Mouse (Mus musculus) midbrain, embryonic 13.5 days (tissue): ENCODE measurements around the gene Sars. TPM values are rescaled to one million over a fixed set of nuclear protein-coding genes. Genes with fewer than 3 reads are reported as not detected.

Experiments
- ATAC-seq: fragments of 200-750 bp; cut with Nextera tagmentation; 2 replicates; pipeline ENCODE4 v1.8.0; 2017; ENCODE audit warnings: mild to moderate bottlenecking, moderate TSS enrichment, moderate library complexity
- H3K27ac ChIP-seq: fragments of 300-500 bp; sonication (generic); 2 replicates; pipeline ENCODE4 v1.5.1; 2015; ENCODE audit warnings: inconsistent platforms, mild to moderate bottlenecking, moderate library complexity
- H3K27me3 ChIP-seq: fragments of 300-500 bp; sonication (generic); 2 replicates; pipeline ENCODE4 v1.6.1; 2015; ENCODE audit warnings: mild to moderate bottlenecking, inconsistent platforms
- H3K36me3 ChIP-seq: fragments of 300-500 bp; sonication (generic); 2 replicates; pipeline ENCODE4 v1.6.1; 2015; ENCODE audit warnings: mild to moderate bottlenecking, inconsistent platforms
- H3K4me1 ChIP-seq: fragments of 300-500 bp; sonication (generic); replicated peaks from 2 replicates; pipeline ENCODE4 v1.6.1; 2015; ENCODE audit warnings: inconsistent platforms
- H3K4me2 ChIP-seq: fragments of 300-500 bp; sonication (generic); replicated peaks from 2 replicates; pipeline ENCODE4 v1.6.1; 2015; ENCODE audit warnings: moderate library complexity, mild to moderate bottlenecking, inconsistent platforms
- H3K4me3 ChIP-seq: fragments of 300-500 bp; sonication (generic); replicated peaks from 2 replicates; pipeline ENCODE4 v1.5.1; 2015; ENCODE audit warnings: mild to moderate bottlenecking, inconsistent platforms
- H3K9ac ChIP-seq: fragments of 300-500 bp; sonication (generic); replicated peaks from 2 replicates; pipeline ENCODE4 v1.6.1; 2015; ENCODE audit warnings: mild to moderate bottlenecking, inconsistent platforms
- H3K9me3 ChIP-seq: fragments of 300-500 bp; sonication (generic); 2 replicates; pipeline ENCODE4 v1.6.1; 2016; ENCODE audit warnings: mild to moderate bottlenecking, inconsistent platforms
- WGBS: fragments of 180-500 bp; shearing (Covaris S2); methylation state at CpG from one replicate; pipeline ENCODE4 v1.1.7; 2015; 5-methylcytosine and 5-hydroxymethylcytosine counted together
- polyA plus RNA-seq: library from polyadenylated mRNA; unstranded; fragments of >200 nt; fragmentation: Nextera tagmentation; extraction: Ambion mirVana; gene quantifications from 2 replicates; pipeline ENCODE4 v1.2.1, GENCODE M21; 2015

Sars gene
- polyA plus RNA-seq, 1 experiment from 2014 or later, result 208 TPM

DNA sequence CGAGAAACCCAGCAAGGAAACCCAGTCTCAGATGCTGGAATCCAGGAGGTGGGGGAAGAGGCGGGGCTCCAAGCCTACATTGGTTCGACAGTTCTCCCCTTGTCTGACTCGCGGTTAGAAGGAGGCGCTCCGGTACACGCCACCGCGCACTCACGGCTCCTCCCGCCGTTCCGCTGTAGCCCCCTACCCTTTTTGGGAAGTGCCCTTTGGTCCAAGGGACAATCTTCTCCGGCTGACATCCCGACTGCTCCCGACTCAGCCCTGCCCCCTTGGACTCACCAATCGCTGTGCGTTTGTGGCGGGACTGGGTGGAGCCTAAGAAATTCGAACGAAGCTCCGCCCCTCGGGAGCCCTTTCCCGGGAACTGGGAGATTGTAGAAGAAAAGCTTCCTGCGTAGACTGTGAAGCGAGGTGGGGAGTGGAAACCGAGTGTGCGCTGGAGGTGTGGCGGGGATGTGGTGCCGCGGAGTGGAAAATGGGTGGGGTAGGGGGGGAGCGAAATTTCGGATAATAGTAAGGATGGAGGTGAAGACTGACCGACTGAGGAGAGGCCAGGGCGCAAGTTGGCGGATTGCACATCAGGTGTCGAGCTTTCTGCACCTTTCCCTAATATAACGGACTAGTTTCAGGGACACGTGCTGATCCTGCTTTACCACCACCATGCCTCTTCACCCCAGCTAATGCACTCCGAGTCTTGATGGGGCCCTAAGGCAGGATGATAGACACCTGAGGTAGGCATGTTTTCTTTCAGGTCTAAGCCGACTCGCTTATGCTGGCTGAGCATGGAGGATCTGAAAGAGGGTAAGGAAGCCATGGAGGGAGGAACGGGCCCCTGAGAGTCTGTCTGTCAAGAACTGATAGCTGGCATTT is 61.3 kb downstream of the Sars start, which contains the start of gene Psrc1:
Gene Psrc1 (plus strand): TSS at position 355 of the 870 bp plus-strand sequence.
- peak within 1 kb of the TSS; percentile 44; the same call in 1 of the 2 replicates for H3K27ac ChIP-seq
- peak within 1 kb of the TSS; percentile 67 for H3K9ac ChIP-seq
- ATAC-seq, result peak; percentile 92
- peaks cover 12% of the 10 kb centered on the region for H3K36me3 ChIP-seq
- WGBS, result under 1% methylated on average over 44 of the region's 44 CpGs
- H3K4me3 ChIP-seq, result peak within 1 kb of the TSS; percentile 65
- peak within 1 kb of the TSS; percentile 68 for H3K4me2 ChIP-seq
- peaks cover 32% of the 10 kb centered on the region for H3K4me1 ChIP-seq
- H3K27me3 ChIP-seq, result no peaks in the 10 kb centered on the region
- H3K9me3 ChIP-seq, result no peaks in the 10 kb centered on the region

DNA sequence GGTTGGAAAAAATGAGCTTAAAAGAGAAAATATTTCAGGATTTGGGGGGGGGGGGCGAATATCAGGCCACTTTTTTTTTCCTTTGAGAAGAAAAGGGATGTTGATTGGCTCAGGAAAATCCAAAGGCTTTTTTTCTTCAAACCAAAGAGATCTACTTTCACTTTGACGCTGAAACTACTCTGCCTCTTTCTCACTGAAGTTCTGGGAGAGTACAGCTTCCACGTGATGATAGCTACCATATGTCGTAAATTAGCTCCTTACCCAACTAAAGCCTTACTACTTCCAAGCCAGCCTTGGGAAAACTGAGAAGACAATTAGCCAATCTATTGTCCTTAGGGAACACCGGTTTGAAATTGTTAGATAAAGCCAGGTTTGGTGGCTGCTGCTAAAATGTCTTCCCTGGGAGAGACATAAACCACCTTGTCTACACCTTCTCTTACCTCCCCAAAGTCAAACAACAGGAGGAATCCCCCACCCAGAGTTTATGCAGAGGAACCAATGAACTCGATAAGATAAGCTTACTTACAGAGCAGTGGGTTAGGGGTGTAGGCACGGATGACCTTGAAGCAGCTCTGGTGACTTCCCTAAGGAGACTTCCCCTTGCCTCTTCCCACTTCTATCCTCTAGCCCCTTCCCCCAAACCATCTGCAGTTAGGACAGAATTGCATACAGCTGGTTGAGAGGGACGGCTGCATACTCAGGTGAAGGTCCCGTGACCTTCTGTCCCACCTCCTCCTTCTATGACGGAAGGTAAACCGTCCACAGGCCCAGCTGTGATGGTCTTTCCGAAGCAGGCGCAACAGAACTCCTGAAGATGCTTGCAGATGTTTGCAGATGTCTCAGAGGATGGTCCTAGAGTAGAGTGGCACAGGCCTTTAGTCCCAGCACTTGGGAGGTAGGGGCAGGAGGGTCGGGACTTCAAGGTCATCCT is 62.8 kb downstream of the Sars start:
- Histone ChIP-seq H3K9ac (no peak overlapping the region), H3K4me2 (peak overlapping the region; percentile 68; the same call in 1 of the 2 replicates), H3K4me1 (peaks cover 30% of the 10 kb centered on the region), H3K27me3 (no peaks in the 10 kb centered on the region), H3K9me3 (no peaks in the 10 kb centered on the region), H3K36me3 (peaks cover 10% of the 10 kb centered on the region), H3K4me3 (no peak overlapping the region), H3K27ac (no peak overlapping the region)
- ATAC-seq, result no peak
- WGBS, result 80% methylated on average over 14 of the region's 14 CpGs

DNA sequence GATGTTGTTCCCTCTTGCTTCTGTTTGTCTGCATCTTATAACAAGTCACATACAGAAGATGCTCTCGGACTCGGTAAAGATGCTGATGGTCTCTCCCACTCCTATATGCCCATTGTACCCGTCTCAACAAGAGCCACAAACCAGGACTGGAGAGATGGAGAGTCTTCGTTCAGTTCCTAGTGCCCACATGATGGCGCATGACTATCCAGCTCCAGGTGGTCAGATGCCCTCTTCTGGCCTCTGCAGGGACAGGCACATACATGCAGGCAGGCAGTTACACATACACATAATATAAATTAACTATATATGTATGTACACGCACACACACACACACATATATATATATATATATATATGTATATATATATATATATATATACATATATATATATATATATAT is 64.3 kb downstream of the Sars start:
- 76% methylated on average over 6 of the region's 6 CpGs for WGBS
- no peaks in the 10 kb centered on the region for H3K27me3 ChIP-seq
- no peak for ATAC-seq

DNA sequence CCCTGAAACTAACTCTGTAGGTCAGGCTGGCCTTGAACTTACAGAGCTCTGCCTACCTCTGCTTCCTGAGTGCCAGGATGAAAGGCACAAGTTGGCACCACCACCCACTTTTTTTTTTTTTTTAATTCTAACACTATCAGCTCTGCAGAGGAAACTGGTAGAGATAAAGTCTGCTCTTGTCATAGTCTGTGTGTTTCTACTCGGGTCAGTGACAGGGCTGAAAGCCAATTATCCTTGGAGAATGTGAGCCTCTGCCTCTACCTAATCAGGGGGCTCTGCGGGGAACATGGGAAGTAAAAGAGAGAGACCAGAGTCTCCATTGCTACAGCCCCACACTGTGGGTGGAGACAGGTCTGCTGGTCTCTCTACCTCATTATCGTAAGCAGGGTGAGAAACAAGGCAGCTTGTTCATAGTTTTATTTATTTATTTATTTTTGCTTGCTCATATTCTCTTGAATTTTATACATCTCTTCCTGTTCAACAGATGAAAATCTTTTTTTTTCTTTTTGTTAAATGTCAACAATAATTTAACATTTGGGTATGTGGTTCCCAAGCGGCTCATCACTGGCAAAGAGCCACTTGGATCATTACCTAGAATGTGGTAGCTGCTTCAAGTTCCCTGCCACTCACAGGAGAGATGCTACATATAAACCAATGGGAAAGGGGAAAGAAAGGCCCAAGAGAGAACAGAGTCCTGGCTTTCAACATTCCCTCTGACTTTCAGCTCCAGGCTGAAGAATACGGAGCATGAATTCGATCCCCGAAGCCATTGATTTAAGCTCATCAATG is 65.9 kb downstream of the Sars start:
- no peak overlapping the region for H3K9ac ChIP-seq
- no peaks in the 10 kb centered on the region for H3K9me3 ChIP-seq
- H3K36me3 ChIP-seq, result no peaks in the 10 kb centered on the region
- no peak overlapping the region for H3K4me2 ChIP-seq
- WGBS, result 77% methylated on average over 7 of the region's 7 CpGs
- H3K27ac ChIP-seq, result no peak overlapping the region
- peaks cover 16% of the 10 kb centered on the region for H3K4me1 ChIP-seq
- ATAC-seq, result no peak
- H3K27me3 ChIP-seq, result no peaks in the 10 kb centered on the region
- no peak overlapping the region for H3K4me3 ChIP-seq

More for the DNA sequence above, 64.3 kb downstream of the Sars start:
- Histone ChIP-seq H3K9me3 (no peaks in the 10 kb centered on the region), H3K4me3 (no peak overlapping the region), H3K27ac (no peak overlapping the region), H3K4me1 (peaks cover 30% of the 10 kb centered on the region), H3K4me2 (no peak overlapping the region), H3K9ac (no peak overlapping the region), H3K36me3 (no peaks in the 10 kb centered on the region)

Other genes with a start within 250 kb of the Sars start
- gene Cyb561d1, start 244.0 kb downstream of the Sars start, polyA plus RNA-seq, result 4.3 and 5.6 TPM in 2 replicates
- 27.8 and 28.8 TPM in 2 replicates for gene Atxn7l2, start 234.3 kb downstream of the Sars start, polyA plus RNA-seq
- gene Sypl2, start 218.6 kb downstream of the Sars start, polyA plus RNA-seq, result 0.92 and 0.95 TPM in 2 replicates
- gene Psma5, start 188.3 kb downstream of the Sars start, polyA plus RNA-seq, result 242 and 257 TPM in 2 replicates
- 14.9 and 18.3 TPM in 2 replicates for gene Sort1, start 161.1 kb downstream of the Sars start, polyA plus RNA-seq
- gene Mybphl, start 80.3 kb downstream of the Sars start, polyA plus RNA-seq, result not detected in 2 replicates
- 23.7 and 25.4 TPM in 2 replicates for gene Psrc1, start 61.4 kb downstream of the Sars start, polyA plus RNA-seq
- gene Celsr2, start 29.7 kb downstream of the Sars start, polyA plus RNA-seq, result 56.5 and 65.5 TPM in 2 replicates
- 0.58 and 1.3 TPM in 2 replicates for gene 1700013F07Rik, start 88.9 kb upstream of the Sars start, polyA plus RNA-seq
- 7.5 and 9.8 TPM in 2 replicates for gene 5330417C22Rik, start 91.3 kb upstream of the Sars start, polyA plus RNA-seq
- 66.4 and 67.6 TPM in 2 replicates for gene Tmem167b, start 117.3 kb upstream of the Sars start, polyA plus RNA-seq
- 68.8 and 82.1 TPM in 2 replicates for gene Taf13, start 126.5 kb upstream of the Sars start, polyA plus RNA-seq
- gene Wdr47, start 146.1 kb upstream of the Sars start, polyA plus RNA-seq, result 95.9 and 98.5 TPM in 2 replicates
- 52.3 and 57.5 TPM in 2 replicates for gene Clcc1, start 208.7 kb upstream of the Sars start, polyA plus RNA-seq